Mouse (Mus musculus): ENCODE measurements around the gene Mmp24.
"Not testable (repeated sequence)": the region's sequence is repeated elsewhere in the genome, so short reads cannot be mapped to it uniquely, and the experiment has no call there.

The Mmp24 gene

GRCm38 (mm10) chr2:155817301-155818245 lies 42.4 kb downstream of the Mmp24 start:
- DNase-seq: no peak

- peak; percentile 94 for DNase-seq
Measured at GRCm38 (mm10) chr2:155818596-155819391, 43.7 kb downstream of the Mmp24 start.

GRCm38 (mm10) chr2:155819392-155819448 lies 44.1 kb downstream of the Mmp24 start, which contains the start of gene BC029722:
TSS of gene BC029722 (minus strand) at chr2:155819426.
- DNase-seq: no peak

GRCm38 (mm10) chr2:155819449-155820251 lies 44.5 kb downstream of the Mmp24 start:
- DNase-seq: no peak

- DNase-seq: no peak
Measured at GRCm38 (mm10) chr2:155820779-155821178, 45.6 kb downstream of the Mmp24 start.

GRCm38 (mm10) chr2:155823722-155824121 lies 48.6 kb downstream of the Mmp24 start:
- DNase-seq: no peak

GRCm38 (mm10) chr2:155825904-155826629 lies 50.9 kb downstream of the Mmp24 start:
- DNase-seq: no peak

- peak; percentile 75 for DNase-seq
Measured at GRCm38 (mm10) chr2:155826630-155827424, 51.7 kb downstream of the Mmp24 start, which contains the start of gene Eif6. TSS of gene Eif6 (minus strand) at chr2:155826925.

GRCm38 (mm10) chr2:155830841-155831240 lies 55.7 kb downstream of the Mmp24 start:
- DNase-seq: no peak

- no peak for DNase-seq
Measured at GRCm38 (mm10) chr2:155831302-155831701, 56.2 kb downstream of the Mmp24 start.

- DNase-seq: not testable (repeated sequence)
Measured at GRCm38 (mm10) chr2:155832087-155832486, 56.9 kb downstream of the Mmp24 start.

- no peak for DNase-seq
Measured at GRCm38 (mm10) chr2:155834732-155835131, 59.6 kb downstream of the Mmp24 start, which contains the start of gene Fam83c. TSS of gene Fam83c (minus strand) at chr2:155834854.

GRCm38 (mm10) chr2:155837961-155838360 lies 62.8 kb downstream of the Mmp24 start:
- DNase-seq: no peak

GRCm38 (mm10) chr2:155838961-155839360 lies 63.8 kb downstream of the Mmp24 start:
- no peak for DNase-seq

GRCm38 (mm10) chr2:155846930-155847329 lies 71.8 kb downstream of the Mmp24 start:
- DNase-seq: no peak

GRCm38 (mm10) chr2:155848291-155848690 lies 73.1 kb downstream of the Mmp24 start:
- peak; percentile 75 for DNase-seq

GRCm38 (mm10) chr2:155849464-155849863 lies 74.3 kb downstream of the Mmp24 start:
- DNase-seq: no peak

- DNase-seq: no peak
Measured at GRCm38 (mm10) chr2:155850120-155850519, 75.0 kb downstream of the Mmp24 start.

- DNase-seq: no peak
Measured at GRCm38 (mm10) chr2:155852536-155852935, 77.4 kb downstream of the Mmp24 start.

GRCm38 (mm10) chr2:155860102-155860501 lies 85.0 kb downstream of the Mmp24 start:
- no peak for DNase-seq

GRCm38 (mm10) chr2:155861581-155861980 lies 86.4 kb downstream of the Mmp24 start:
- DNase-seq: no peak

All from cerebellum, adult 11 months (tissue).